Mouse (Mus musculus) heart, embryonic 16.5 days (tissue): Measurements from ENCODE around the gene Gm10577. TPM values are rescaled to one million over a fixed set of nuclear protein-coding genes. Genes with fewer than 3 reads are reported as not detected.

Experiments used
- ATAC-seq: fragments of 200-750 bp; cut with Nextera tagmentation; replicated peaks from 2 replicates; pipeline ENCODE4 v1.8.0; 2017; ENCODE audit warnings: moderate number of reproducible peaks; ENCODE audit not compliant: insufficient read depth, low FRiP score; ENCODE audit errors: extremely low read depth
- H3K27ac ChIP-seq: fragments of 300-500 bp; sonication (generic); 2 replicates; pipeline ENCODE4 v1.5.1; 2014; ENCODE audit warnings: mild to moderate bottlenecking, low read length, control low read depth, moderate library complexity
- H3K27me3 ChIP-seq: fragments of 300-500 bp; sonication (generic); 2 replicates; pipeline ENCODE4 v1.6.1; 2014; ENCODE audit warnings: low read length, mixed read lengths; ENCODE audit not compliant: control insufficient read depth, insufficient read depth
- H3K36me3 ChIP-seq: fragments of 300-500 bp; sonication (generic); 2 replicates; pipeline ENCODE4 v1.6.1; 2014; ENCODE audit not compliant: control insufficient read depth, insufficient read depth
- H3K4me1 ChIP-seq: fragments of 300-500 bp; sonication (generic); 2 replicates; pipeline ENCODE4 v1.6.1; 2014; ENCODE audit warnings: low read length, mixed read lengths; ENCODE audit not compliant: control insufficient read depth, insufficient read depth
- H3K4me2 ChIP-seq: fragments of 300-500 bp; sonication (generic); 2 replicates; pipeline ENCODE4 v1.6.1; 2014; ENCODE audit warnings: low read depth, mild to moderate bottlenecking, control low read depth, low read length
- H3K4me3 ChIP-seq: fragments of 300-500 bp; sonication (generic); 2 replicates; pipeline ENCODE4 v1.5.1; 2014; ENCODE audit warnings: mild to moderate bottlenecking, control low read depth, low read length
- H3K9ac ChIP-seq: fragments of 300-500 bp; sonication (generic); 2 replicates; pipeline ENCODE4 v1.6.1; 2014; ENCODE audit warnings: low read length, control low read depth
- H3K9me3 ChIP-seq: fragments of 300-500 bp; sonication (generic); replicated peaks from 2 replicates; pipeline ENCODE4 v1.6.1; 2016; ENCODE audit warnings: low read length; ENCODE audit not compliant: control insufficient read depth
- WGBS: fragments of 180-500 bp; shearing (Covaris S2); extraction: QIAGEN DNeasy Blood & Tissue Kit; methylation state at CpG from one replicate; pipeline ENCODE4 v1.1.7; 2014; 5-methylcytosine and 5-hydroxymethylcytosine counted together
- polyA plus RNA-seq: library from polyadenylated mRNA; unstranded; fragments of >200 nt; fragmentation: Nextera tagmentation; extraction: Ambion mirVana; gene quantifications from 2 replicates; pipeline ENCODE4 v1.2.1, GENCODE M21; 2015

Gene Gm10577
- polyA plus RNA-seq, 1 experiment from 2014 or later: not detected

GRCm38 (mm10) chr4:101001073-101001472, 19.4 kb downstream of the Gm10577 start:
- H3K4me3 ChIP-seq: no peak overlapping the region
- no peak for ATAC-seq
- H3K9me3 ChIP-seq: no peaks in the 10 kb centered on the region
- H3K9ac ChIP-seq: no peak overlapping the region
- H3K27me3 ChIP-seq: no peaks in the 10 kb centered on the region
- no peak overlapping the region for H3K27ac ChIP-seq
- WGBS: 91% methylated on average over 6 of the region's 6 CpGs
- peaks cover 13% of the 10 kb centered on the region for H3K36me3 ChIP-seq
- H3K4me1 ChIP-seq: no peaks in the 10 kb centered on the region
- no peak overlapping the region for H3K4me2 ChIP-seq

DNA sequence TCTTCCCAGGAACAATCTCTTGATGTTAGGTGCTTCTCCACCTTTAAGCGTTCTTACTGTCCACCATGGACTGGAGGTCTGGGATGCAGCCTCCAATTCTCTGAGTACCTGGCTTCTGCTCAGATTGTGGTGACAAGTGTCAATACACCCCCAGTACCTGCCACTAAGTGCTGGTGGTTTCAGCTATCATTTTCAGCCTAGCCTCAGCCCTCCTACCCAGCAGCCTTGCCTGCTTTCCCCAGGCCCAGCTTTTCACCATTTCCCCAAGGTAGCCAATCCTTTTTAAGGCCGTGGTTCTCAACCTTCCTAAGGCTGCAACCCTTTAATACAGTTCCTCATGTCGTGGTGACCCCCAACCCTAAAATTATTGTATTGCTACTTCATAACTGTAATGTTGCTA, 19.9 kb downstream of the Gm10577 start:
- H3K36me3 ChIP-seq: peaks cover 13% of the 10 kb centered on the region
- H3K27ac ChIP-seq: no peak overlapping the region
- H3K9me3 ChIP-seq: no peaks in the 10 kb centered on the region
- WGBS: 88% methylated on average over 3 of the region's 3 CpGs
- no peak for ATAC-seq
- H3K4me2 ChIP-seq: no peak overlapping the region
- no peaks in the 10 kb centered on the region for H3K27me3 ChIP-seq
- H3K4me1 ChIP-seq: no peaks in the 10 kb centered on the region
- H3K9ac ChIP-seq: no peak overlapping the region
- H3K4me3 ChIP-seq: no peak overlapping the region

DNA sequence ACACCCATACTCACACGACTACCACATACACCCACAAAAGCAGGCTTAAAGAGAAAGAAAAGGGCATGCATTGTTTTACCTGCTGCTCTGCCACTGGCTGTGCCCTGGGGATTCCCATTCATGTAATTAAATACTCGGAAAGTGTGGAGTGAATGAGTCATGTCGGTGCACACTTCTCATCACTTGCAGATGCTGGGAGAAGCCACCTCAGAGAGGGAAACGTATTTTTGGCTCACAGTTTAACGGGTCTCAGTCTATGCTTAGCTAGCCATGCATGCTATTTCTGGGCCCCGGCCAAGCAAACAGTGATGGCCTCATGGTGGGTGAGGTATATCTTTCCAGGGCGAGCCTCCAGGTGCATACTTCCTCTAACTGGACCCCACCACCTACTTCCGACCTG, 21.6 kb downstream of the Gm10577 start:
- Histone ChIP-seq H3K4me1 (no peaks in the 10 kb centered on the region), H3K9ac (no peak overlapping the region), H3K36me3 (peaks cover 22% of the 10 kb centered on the region), H3K27me3 (no peaks in the 10 kb centered on the region), H3K9me3 (no peaks in the 10 kb centered on the region), H3K4me3 (no peak overlapping the region), H3K4me2 (no peak overlapping the region), H3K27ac (no peak overlapping the region)
- WGBS: 81% methylated on average over 8 of the region's 8 CpGs
- ATAC-seq: no peak

DNA sequence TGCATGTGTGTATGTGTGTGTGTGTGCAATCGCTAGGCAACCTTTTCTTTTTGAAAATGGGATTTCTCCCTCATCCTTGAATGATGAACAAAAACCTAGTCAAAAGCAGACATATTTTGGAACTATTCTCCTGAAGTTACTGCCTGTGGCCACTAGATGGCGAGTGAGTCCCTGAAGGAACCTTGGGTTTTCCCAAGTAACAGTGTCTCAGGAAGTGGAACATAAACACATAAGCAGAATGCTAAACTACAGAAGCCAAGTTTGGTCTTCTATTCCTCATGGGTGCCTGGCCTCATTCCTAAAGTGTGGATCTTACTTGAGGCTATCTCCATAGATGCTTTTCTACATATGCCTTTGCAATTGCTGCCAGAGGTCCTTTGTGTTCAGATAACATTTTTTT, 22.4 kb downstream of the Gm10577 start:
- Histone ChIP-seq H3K4me3 (no peak overlapping the region), H3K27ac (no peak overlapping the region), H3K4me1 (no peaks in the 10 kb centered on the region), H3K4me2 (no peak overlapping the region), H3K36me3 (peaks cover 20% of the 10 kb centered on the region), H3K27me3 (no peaks in the 10 kb centered on the region), H3K9ac (no peak overlapping the region), H3K9me3 (no peaks in the 10 kb centered on the region)
- no peak for ATAC-seq
- 21% methylated on average over 2 of the region's 2 CpGs for WGBS

DNA sequence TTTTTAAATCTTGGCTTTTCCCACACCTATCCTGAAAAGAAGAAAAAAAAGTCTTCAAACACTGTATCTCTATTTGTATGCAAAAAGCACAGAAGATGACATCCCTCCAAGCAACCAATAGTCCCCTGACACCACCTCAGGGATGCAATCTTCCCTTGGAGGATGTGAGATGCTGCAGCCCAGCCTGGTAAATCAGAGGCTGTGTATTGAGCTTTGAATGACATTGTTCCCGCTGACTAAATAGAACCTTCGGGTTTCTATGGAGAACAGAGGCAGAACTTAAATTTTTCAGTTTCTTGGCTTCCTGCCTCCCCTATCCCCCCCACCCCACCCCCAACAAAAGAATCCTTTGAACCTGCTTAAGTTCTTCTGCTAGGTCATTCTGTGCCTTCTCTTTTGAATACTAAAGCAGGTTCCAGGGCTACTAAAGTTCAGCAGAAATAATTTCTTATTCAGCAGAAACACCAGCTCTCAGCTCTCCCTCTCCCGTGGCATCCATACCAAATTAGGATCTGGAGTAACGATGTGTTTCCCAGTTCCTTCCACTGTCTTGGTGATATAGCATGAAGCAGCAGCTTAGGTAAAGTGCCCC, 24.3 kb downstream of the Gm10577 start:
- Histone ChIP-seq H3K9ac (no peak overlapping the region), H3K27ac (no peak overlapping the region), H3K4me3 (no peak overlapping the region), H3K27me3 (no peaks in the 10 kb centered on the region), H3K4me1 (no peaks in the 10 kb centered on the region), H3K36me3 (peaks cover 15% of the 10 kb centered on the region), H3K4me2 (no peak overlapping the region), H3K9me3 (no peaks in the 10 kb centered on the region)
- 80% methylated on average over 4 of the region's 4 CpGs for WGBS
- no peak for ATAC-seq

DNA sequence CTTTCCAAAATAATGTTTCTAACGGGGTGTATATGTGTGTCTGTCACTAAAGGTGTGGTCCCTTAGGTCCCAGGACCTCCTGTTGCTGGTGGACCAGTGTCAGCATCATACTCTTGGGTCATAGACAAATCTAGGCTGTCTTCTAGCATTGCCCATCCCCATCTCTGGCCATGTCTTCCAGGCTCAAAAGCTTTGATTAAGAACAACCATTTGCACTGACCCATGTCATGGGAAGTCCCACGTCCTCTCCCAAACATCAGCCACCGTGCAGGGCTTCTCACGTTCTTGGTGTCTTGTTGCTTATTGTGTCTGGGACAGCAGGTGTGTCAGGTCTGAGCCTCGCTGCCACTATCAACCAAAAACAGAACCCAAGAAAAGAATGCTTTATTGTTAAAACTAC, 24.9 kb downstream of the Gm10577 start:
- Histone ChIP-seq H3K9me3 (no peaks in the 10 kb centered on the region), H3K4me2 (no peak overlapping the region), H3K4me3 (no peak overlapping the region), H3K9ac (no peak overlapping the region), H3K36me3 (peaks cover 15% of the 10 kb centered on the region), H3K4me1 (no peaks in the 10 kb centered on the region), H3K27me3 (no peaks in the 10 kb centered on the region), H3K27ac (no peak overlapping the region)
- 84% methylated on average over 5 of the region's 5 CpGs for WGBS
- no peak for ATAC-seq

- no peaks in the 10 kb centered on the region for H3K27me3 ChIP-seq
- H3K27ac ChIP-seq: no peak overlapping the region
- ATAC-seq: peak; percentile 49; the same call in 1 of the 2 replicates
- no peaks in the 10 kb centered on the region for H3K4me1 ChIP-seq
- no peak overlapping the region for H3K4me3 ChIP-seq
- peak overlapping the region; percentile 5 for H3K4me2 ChIP-seq
- peaks cover 20% of the 10 kb centered on the region for H3K36me3 ChIP-seq
- 53% methylated on average over 18 of the region's 18 CpGs for WGBS
- H3K9me3 ChIP-seq: no peaks in the 10 kb centered on the region
- no peak overlapping the region for H3K9ac ChIP-seq
These were observed 25.8 kb downstream of the Gm10577 start for GRCm38 (mm10) chr4:100994442-100995255.

GRCm38 (mm10) chr4:100992086-100992485, 28.4 kb downstream of the Gm10577 start:
- Histone ChIP-seq H3K27me3 (no peaks in the 10 kb centered on the region), H3K27ac (no peak overlapping the region), H3K4me1 (no peaks in the 10 kb centered on the region), H3K4me3 (no peak overlapping the region), H3K36me3 (peaks cover 23% of the 10 kb centered on the region), H3K9me3 (no peaks in the 10 kb centered on the region), H3K4me2 (no peak overlapping the region), H3K9ac (no peak overlapping the region)
- ATAC-seq: no peak
- 80% methylated on average over 6 of the region's 6 CpGs for WGBS

- no peak for ATAC-seq
- WGBS: 70% methylated on average over 4 of the region's 4 CpGs
- H3K4me2 ChIP-seq: no peak overlapping the region
- H3K9me3 ChIP-seq: no peaks in the 10 kb centered on the region
- H3K27me3 ChIP-seq: no peaks in the 10 kb centered on the region
- no peak overlapping the region for H3K9ac ChIP-seq
- no peaks in the 10 kb centered on the region for H3K4me1 ChIP-seq
- H3K27ac ChIP-seq: no peak overlapping the region
- peaks cover 24% of the 10 kb centered on the region for H3K36me3 ChIP-seq
- H3K4me3 ChIP-seq: no peak overlapping the region
These were observed 29.5 kb downstream of the Gm10577 start for GRCm38 (mm10) chr4:100990996-100991395.
